Mouse (Mus musculus) retina, postnatal 1 day (tissue): ENCODE measurements around the gene Sim2.

Source experiments
- DNase-seq: peaks from one replicate; pipeline ENCODE4 v3.0.0-alpha.2; 2012

Gene Sim2

GRCm38 (mm10) chr16:94079075-94079855, 5.5 kb upstream of the Sim2 start:
- peak; percentile 48 for DNase-seq

GRCm38 (mm10) chr16:94079856-94080555, 4.7 kb upstream of the Sim2 start:
- peak; percentile 53 for DNase-seq

- no peak for DNase-seq
These were observed 3.1 kb upstream of the Sim2 start for GRCm38 (mm10) chr16:94081596-94081995.

DNA sequence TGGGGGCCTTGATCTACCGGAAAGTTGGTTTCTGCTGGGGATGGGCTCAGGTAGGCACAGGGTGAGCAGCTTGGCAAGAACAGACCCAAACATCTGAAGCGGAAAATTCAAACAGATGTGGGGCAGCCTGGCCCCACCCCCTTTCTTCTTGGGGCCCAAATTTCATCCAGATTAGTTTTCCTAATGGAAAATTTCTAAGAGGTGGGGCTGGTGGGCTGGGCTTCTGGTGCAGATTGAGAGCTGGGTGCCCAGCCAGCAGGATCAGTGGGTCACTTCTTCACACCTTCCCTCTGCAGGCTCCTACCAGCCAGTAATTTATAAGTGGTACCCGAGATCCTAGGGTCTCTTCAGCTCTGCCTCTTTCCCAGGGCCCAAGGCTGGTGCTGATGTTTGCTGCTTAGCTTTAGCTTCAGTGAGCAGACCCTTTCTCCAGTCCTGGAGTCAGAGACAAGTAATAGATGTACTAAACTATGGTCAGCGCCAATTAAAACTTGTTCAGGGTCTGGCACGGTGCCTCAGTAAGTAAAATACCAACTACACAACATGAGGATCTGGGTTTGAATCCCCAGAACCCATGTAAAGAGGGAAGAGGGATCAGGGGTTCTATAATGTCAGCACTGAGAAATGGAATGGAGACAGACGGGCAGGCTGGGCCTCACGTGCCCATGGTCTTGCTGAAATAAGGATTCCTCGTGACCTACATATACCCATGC, 2.6 kb upstream of the Sim2 start:
- DNase-seq, result no peak

DNA sequence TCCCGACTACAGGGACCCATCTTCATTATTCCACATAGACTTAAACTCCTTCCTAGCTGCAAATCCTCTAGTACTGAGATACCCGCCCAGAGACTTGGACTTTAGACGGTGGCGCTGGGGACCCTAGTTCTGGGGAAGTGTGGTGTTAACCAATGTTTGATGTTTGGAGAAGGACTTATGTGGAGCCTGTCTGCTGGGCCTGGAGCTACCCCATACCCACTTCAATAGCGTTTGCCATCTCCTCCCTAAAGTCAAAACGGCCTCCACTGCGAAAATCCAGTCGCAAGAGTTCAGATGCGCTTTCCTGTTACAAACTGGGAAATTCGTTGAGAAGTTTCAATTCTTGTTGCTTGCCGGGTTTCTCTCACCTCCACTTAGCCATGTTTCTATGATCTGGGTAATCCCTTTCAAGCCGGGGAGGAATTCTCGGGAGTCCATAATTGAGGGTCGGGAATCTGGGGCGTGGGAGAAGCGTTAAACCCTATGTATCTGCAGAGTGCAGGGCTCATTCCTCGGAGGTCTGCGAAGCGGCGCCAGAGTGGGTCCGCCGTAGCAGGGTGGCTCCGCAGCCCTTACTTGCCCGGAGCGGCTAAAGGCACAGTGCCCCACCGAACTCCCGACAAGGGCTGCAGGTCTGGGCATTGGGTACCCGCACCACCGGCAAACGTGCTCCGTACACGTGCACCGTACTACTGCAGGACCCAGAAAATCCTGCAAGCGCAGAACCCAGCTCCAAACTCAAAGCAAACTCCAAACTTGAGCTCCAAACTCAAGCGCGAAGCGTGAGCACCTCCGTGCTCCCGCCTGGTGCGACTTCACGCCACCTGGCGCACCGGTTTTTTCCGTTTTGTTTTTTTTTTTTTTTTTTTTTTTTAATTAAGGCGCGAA, 1.5 kb upstream of the Sim2 start:
- DNase-seq, result no peak

GRCm38 (mm10) chr16:94083848-94084525, 744 bp upstream of the Sim2 start:
- DNase-seq, result no peak

DNA sequence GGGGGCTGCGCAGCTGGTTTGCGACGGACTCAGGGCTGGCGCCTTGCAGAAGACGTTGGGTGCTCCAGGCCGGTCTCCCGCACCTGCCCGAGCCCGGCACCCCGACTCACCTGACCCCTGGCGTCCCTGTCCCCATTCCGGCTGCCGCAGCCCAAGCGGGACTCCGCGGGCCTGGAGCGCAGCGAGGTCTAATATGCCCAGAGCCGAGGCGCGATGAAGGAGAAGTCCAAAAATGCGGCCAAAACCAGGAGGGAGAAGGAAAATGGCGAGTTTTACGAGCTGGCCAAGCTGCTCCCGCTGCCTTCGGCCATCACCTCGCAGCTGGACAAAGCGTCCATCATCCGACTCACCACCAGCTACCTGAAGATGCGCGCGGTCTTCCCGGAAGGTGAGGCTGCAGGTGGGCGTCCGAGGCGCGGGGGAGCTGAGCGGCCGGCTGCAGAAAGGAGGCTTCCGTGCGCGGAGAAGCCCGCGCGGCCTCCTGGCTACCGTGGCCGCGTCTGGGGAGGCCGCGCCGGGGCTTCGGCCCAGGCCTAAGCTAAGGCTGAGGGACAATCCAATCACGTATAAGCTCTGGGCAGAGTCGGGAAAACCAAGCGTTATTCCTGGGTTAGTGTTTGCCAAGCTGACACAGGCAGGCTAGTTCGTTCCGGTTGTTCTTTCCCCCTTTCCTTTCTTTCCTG, 1.0 kb downstream of the Sim2 start:
- DNase-seq, result no peak

- DNase-seq, result no peak
These were observed 2.2 kb downstream of the Sim2 start for GRCm38 (mm10) chr16:94086701-94087569.

DNA sequence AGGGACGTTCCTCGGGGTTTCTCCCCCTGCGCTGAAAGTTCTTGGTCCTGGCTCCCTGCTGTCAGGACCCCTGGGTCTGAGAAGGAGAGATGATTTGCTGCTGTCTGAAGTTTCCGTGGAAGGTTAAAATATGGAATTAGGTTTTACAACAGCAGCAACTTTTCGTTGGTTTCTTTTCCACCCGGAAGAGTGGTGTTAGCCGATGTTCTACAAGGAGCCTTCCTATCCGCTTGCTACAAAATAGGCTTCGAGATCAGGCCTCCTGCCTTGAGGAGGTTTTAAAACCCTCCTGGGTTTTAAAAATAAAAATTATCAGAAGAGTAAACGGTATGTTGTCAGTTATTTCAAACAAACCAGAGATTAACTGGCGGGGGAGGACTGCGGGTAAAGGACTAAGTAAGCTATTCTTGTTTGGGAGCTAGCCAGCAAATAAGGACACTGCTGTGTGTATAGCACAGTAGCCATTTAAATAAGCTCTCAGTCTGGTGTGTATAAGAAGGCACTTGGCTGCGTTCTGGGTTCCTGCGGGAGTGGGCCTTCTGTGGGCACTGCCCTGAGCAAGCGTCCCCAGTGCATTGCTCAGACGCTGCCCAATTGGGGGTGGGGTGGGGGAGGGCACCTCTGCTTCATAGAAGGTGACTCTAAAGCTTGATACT, 3.0 kb downstream of the Sim2 start:
- no peak for DNase-seq

DNA sequence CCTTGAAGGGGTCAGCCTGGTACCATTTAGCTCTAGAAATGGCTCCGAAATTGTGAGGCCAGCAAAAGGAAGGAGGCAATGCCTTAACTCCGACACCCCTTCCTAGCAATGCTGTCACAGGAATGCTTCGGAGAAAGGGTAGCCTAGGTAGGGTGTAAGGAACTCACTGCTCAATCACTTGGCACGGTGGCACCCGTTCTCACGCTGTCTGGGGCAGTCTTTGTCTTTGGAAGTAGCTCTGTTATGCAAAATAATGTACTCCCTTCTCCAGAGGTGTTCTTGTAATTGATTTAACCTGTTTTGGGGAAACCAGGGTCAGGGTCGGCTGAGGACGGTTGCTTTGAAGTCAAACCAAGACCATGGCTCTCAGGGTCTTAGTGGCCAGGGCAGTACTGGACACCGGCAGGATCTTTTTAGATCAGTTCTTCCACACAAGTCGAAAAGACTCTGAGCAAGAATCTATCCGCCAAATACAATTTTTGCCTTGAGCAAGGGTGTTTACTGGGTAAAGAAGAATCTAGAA, 3.6 kb downstream of the Sim2 start:
- no peak for DNase-seq

GRCm38 (mm10) chr16:94088819-94089692, 4.3 kb downstream of the Sim2 start:
- DNase-seq, result no peak

DNA sequence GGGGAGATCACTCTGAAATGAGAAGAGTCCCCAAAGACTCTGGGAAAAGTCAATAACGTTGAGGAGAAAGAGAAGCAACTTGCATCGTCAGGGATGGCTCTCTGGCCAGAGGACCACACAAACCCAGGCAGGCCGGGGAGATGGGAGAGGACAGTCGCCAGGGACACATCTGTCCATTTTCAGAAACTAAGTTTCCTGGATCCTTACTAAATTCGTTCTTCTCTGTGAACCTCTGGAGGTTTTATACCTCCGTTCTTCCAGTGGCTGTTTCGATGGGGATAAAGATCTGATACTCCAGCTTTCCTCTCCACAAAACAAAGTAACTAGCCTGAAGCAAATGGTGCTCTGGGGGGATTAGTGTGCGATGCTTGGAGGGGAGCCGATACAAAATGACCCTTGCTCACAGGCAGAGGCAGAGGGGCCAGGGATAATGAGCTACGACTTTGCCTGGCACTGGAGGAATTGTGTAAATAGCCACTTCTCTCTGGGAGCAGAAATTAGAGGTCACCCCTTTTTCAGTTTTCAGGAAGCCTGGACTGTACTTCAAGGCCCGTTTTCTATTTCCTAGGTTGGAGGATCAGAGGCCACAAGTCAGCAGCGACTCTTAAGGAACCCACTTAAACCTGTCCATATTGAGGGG, 7.9 kb downstream of the Sim2 start:
- no peak for DNase-seq

- no peak for DNase-seq
These were observed 8.6 kb downstream of the Sim2 start for GRCm38 (mm10) chr16:94093151-94093863.

DNA sequence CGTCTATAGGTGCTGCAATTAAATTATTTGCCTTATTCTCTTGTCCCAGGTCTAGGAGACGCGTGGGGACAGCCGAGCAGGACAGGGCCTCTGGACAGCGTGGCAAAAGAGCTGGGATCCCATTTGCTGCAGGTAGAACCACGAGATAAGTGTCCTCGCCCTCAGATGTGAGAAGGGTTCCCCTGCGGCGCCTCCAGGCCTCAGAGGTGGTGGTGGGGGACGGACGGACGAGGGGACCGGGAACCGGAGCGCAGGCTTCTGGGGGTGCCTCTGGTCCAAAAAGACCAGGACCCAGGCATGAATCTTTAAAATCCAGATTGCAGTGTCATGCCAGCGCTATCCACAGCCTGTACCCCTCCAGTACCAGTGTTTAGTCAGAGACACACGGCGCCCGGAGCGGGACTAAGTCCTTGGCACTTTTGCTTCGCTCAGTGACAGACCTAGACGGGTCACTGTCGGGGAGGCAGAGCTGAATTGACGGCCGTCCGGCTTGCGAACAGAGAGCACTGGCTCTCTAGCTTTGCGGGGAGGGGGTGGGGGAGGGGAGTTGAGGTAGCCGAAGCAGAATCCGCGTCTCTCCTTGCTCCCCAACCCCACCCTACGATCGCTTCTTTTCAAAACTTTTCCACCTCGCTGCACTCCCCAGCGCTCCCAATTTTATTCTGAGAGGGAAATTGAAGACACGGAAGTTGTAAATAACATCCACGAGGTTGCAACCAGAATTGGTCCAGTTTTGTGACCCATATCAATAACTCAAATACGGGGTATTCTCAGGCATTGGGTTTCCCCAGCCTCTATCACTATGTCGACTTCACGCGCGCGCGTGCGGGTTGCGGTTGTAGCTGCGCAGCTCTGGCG, 9.7 kb downstream of the Sim2 start:
- no peak for DNase-seq

DNA sequence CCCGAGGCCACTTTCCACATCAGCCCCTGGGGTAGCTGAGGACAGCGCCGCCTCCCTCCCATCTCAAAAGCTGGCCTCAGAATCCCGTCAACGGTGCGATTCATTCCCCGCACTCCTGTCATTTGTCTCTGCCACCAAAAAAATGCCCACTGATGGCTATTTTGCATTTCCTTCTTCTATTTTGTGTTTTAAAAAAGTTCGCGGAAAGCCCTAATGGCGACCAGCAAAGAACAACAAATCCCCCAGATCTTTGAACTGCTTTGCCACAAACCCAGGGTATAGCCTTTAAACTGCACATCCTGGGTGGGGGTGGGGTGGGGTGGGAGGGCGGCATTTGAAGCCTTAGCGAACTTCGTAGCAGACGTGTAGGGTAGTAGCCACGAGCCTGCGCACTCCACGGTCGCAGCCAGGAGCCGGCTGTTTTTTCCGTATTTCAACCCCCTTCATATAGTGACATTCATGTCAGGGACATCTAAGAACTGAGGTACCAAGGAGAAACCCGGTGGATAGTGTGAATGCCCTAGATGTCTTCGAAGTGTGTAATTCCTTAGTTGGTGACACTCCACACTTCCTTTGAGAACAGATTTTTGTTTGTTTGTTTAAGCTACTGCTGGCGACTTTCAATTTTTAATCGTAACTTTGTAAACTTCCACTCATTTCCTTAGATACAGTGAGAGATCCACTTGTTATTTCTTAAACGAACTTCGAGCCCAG, 10.5 kb downstream of the Sim2 start:
- DNase-seq, result no peak

DNA sequence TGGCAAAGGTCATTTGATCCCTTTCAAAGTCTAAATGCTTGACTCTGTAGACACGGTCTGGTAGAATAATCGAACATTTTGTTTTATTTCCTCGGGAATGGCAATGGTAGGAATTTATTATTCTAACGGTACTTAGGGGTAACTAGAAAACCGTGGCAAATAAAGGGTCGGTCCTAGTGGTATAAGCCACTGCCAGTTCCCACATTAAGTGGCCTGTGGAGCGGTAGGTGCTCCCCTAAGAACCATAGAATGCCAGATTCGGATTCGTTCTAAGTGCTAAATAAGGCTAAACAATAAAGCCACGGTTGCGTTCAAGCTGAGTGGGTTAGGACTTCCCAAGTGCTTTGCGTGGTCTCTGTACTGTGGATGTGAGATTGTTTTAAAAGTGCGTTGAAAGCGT, 11.7 kb downstream of the Sim2 start:
- no peak for DNase-seq
